In the genomic region with DNA sequence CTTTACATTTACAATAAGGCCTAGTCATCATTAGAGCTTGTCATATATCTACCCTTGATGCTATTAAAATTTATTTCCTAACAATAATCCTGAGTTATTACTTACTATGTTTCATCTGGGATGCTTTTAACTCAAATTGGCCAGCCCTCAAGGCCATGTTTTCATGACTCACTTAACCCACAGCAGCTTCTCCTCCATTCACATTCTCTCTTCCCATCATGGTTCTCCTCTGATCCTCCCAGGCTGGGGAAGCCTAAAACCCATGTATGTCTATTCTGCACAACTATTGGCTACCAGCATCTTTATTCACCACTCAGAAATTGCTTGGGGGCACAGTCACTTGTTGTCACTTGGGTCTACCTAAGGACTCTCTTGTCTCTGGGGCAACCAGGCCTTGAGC, we compare ENCODE assay signal across 27 mouse cellular contexts.
"Had no signal": no experiment of that assay in that cellular context is flagged by ENCODE, and none has a peak within 500 bp of the region (broad histone marks: within the 10 kb centered on the region; RNA-seq: fewer than 3 reads in every experiment).

No protein-coding gene starts in this region.

- H3K4me3 ChIP-seq: heart, adult 2 months; heart, embryonic 13.5 days; heart, embryonic 15.5 days; hindbrain, embryonic 13.5 days; hindbrain, embryonic 15.5 days; kidney, embryonic 15.5 days; limb, embryonic 13.5 days; limb, embryonic 15.5 days; liver, embryonic 12.5 days had no signal

- H3K9me3 ChIP-seq: heart, embryonic 13.5 days; heart, embryonic 15.5 days; hindbrain, embryonic 13.5 days; hindbrain, embryonic 15.5 days; kidney, embryonic 15.5 days; limb, embryonic 13.5 days; limb, embryonic 15.5 days; liver, embryonic 12.5 days had no signal

- H3K27ac ChIP-seq: heart, adult 2 months; heart, embryonic 13.5 days; heart, embryonic 15.5 days; hindbrain, embryonic 13.5 days; hindbrain, embryonic 15.5 days; hindbrain, postnatal 0 days; kidney, embryonic 15.5 days; kidney, postnatal 0 days; limb, embryonic 13.5 days; limb, embryonic 15.5 days; liver, embryonic 12.5 days; liver, embryonic 14.5 days had no signal

- DNase-seq: gastrocnemius, postnatal 14 days; gastrocnemius, postnatal 36 days; heart, adult 11 months; heart, adult 2 months; heart, postnatal 14 days; heart, postnatal 36 days; kidney, adult 11 months; kidney, adult 2 months; kidney, adult 9 months; kidney, postnatal 14 days; kidney, postnatal 36 days; layer of hippocampus, adult 9-11 months; layer of hippocampus, postnatal 36 days; left cerebral cortex, postnatal 4 days had no signal

- ATAC-seq: hindbrain, postnatal 0 days; intestine, embryonic 16.5 days; liver, embryonic 12.5 days had no signal

- H3K4me2 ChIP-seq: heart, embryonic 11.5 days; heart, embryonic 13.5 days; heart, embryonic 15.5 days; hindbrain, embryonic 13.5 days; hindbrain, embryonic 15.5 days; kidney, embryonic 15.5 days; limb, embryonic 13.5 days; limb, embryonic 15.5 days; liver, embryonic 12.5 days had no signal

- H3K9ac ChIP-seq: heart, embryonic 13.5 days; heart, embryonic 15.5 days; hindbrain, embryonic 13.5 days; hindbrain, embryonic 15.5 days; kidney, embryonic 15.5 days; limb, embryonic 13.5 days; limb, embryonic 15.5 days; liver, embryonic 12.5 days; liver, embryonic 14.5 days had no signal

- H3K27me3 ChIP-seq: heart, embryonic 13.5 days; heart, embryonic 15.5 days; hindbrain, embryonic 13.5 days; hindbrain, embryonic 15.5 days; kidney, embryonic 15.5 days; limb, embryonic 13.5 days; limb, embryonic 15.5 days; liver, embryonic 12.5 days had no signal

- H3K4me1 ChIP-seq: heart, embryonic 13.5 days; heart, embryonic 15.5 days; hindbrain, embryonic 13.5 days; hindbrain, embryonic 15.5 days; kidney, embryonic 15.5 days; limb, embryonic 13.5 days; limb, embryonic 15.5 days; liver, embryonic 12.5 days had no signal

- H3K36me3 ChIP-seq: heart, embryonic 13.5 days; heart, embryonic 15.5 days; hindbrain, embryonic 13.5 days; hindbrain, embryonic 15.5 days; kidney, embryonic 15.5 days; limb, embryonic 13.5 days; limb, embryonic 15.5 days; liver, embryonic 12.5 days had no signal
